Mouse (Mus musculus): ENCODE data around the gene Galk1. TPM values are rescaled to one million over a fixed set of nuclear protein-coding genes. Genes with fewer than 3 reads are reported as not detected.

The Galk1 gene
- polyA plus RNA-seq, 1 experiment from 2014 or later: 70.9 TPM

- no peak for ATAC-seq (ENCODE audit: low FRiP score, low read depth)
- Histone ChIP-seq H3K27ac (replicated peaks) (no peak overlapping the region), H3K36me3 (peaks cover 63% of the 10 kb centered on the region), H3K4me3 (no peak overlapping the region), H3K9ac (no peak overlapping the region), H3K4me2 (no peak overlapping the region), H3K9me3 (no peaks in the 10 kb centered on the region), H3K4me1 (replicated peaks) (no peaks in the 10 kb centered on the region), H3K27me3 (no peaks in the 10 kb centered on the region)
- 84% methylated on average over 9 of the region's 9 CpGs for WGBS
Observed at GRCm38 (mm10) chr11:115962651-115963412, 49.7 kb downstream of the Galk1 start.

GRCm38 (mm10) chr11:115959018-115959417, 53.5 kb downstream of the Galk1 start:
- Histone ChIP-seq H3K4me1 (replicated peaks) (peaks cover 15% of the 10 kb centered on the region), H3K9ac (no peak overlapping the region), H3K27me3 (no peaks in the 10 kb centered on the region), H3K36me3 (peaks cover 39% of the 10 kb centered on the region), H3K9me3 (no peaks in the 10 kb centered on the region), H3K4me3 (no peak overlapping the region), H3K27ac (replicated peaks) (no peak overlapping the region), H3K4me2 (no peak overlapping the region)
- WGBS: 82% methylated on average over 9 of the region's 9 CpGs
- ATAC-seq (ENCODE audit: low FRiP score, low read depth): no peak

Other genes starting within 250 kb of the Galk1 start
- gene Tmem94, start 247.3 kb downstream of the Galk1 start, polyA plus RNA-seq (2015; fragmentation: Nextera tagmentation; extraction: Ambion mirVana): 24.2 and 27.9 TPM in 2 replicates
- 9.9 and 12.2 TPM in 2 replicates for gene Caskin2, start 199.1 kb downstream of the Galk1 start, polyA plus RNA-seq (2015; fragmentation: Nextera tagmentation; extraction: Ambion mirVana)
- gene Tsen54, start 198.0 kb downstream of the Galk1 start, polyA plus RNA-seq (2015; fragmentation: Nextera tagmentation; extraction: Ambion mirVana): 22.3 and 23.6 TPM in 2 replicates
- gene Llgl2, start 188.7 kb downstream of the Galk1 start, polyA plus RNA-seq (2015; fragmentation: Nextera tagmentation; extraction: Ambion mirVana): 1.3 TPM in 2 replicates
- 0.17 and 0.19 TPM in 2 replicates for gene Myo15b, start 154.3 kb downstream of the Galk1 start, polyA plus RNA-seq (2015; fragmentation: Nextera tagmentation; extraction: Ambion mirVana)
- gene Smim5, start 112.8 kb downstream of the Galk1 start, polyA plus RNA-seq (2015; fragmentation: Nextera tagmentation; extraction: Ambion mirVana): 1.9 and 2.2 TPM in 2 replicates
- gene Smim6, start 100.7 kb downstream of the Galk1 start, polyA plus RNA-seq (2015; fragmentation: Nextera tagmentation; extraction: Ambion mirVana): 0.93 and 1.1 TPM in 2 replicates
- gene Sap30bp, start 79.4 kb downstream of the Galk1 start, polyA plus RNA-seq (2015; fragmentation: Nextera tagmentation; extraction: Ambion mirVana): 42.9 and 43.4 TPM in 2 replicates
- 18.7 and 23.8 TPM in 2 replicates for gene Recql5, start 79.2 kb downstream of the Galk1 start, polyA plus RNA-seq (2015; fragmentation: Nextera tagmentation; extraction: Ambion mirVana)
- 1.7 and 1.9 TPM in 2 replicates for gene Itgb4, start 38.0 kb downstream of the Galk1 start, polyA plus RNA-seq (2015; fragmentation: Nextera tagmentation; extraction: Ambion mirVana)
- 1,686 and 1,716 TPM in 2 replicates for gene H3f3b, start 15.2 kb upstream of the Galk1 start, polyA plus RNA-seq (2015; fragmentation: Nextera tagmentation; extraction: Ambion mirVana)
- 32.1 and 37.0 TPM in 2 replicates for gene Unk, start 17.6 kb upstream of the Galk1 start, polyA plus RNA-seq (2015; fragmentation: Nextera tagmentation; extraction: Ambion mirVana)
- 1.0 and 1.6 TPM in 2 replicates for gene Unc13d, start 65.2 kb upstream of the Galk1 start, polyA plus RNA-seq (2015; fragmentation: Nextera tagmentation; extraction: Ambion mirVana)
- 149 and 196 TPM in 2 replicates for gene Wbp2, start 74.3 kb upstream of the Galk1 start, polyA plus RNA-seq (2015; fragmentation: Nextera tagmentation; extraction: Ambion mirVana)
- gene Trim47, start 114.5 kb upstream of the Galk1 start, polyA plus RNA-seq (2015; fragmentation: Nextera tagmentation; extraction: Ambion mirVana): 10.9 and 11.6 TPM in 2 replicates
- gene Trim65, start 118.4 kb upstream of the Galk1 start, polyA plus RNA-seq (2015; fragmentation: Nextera tagmentation; extraction: Ambion mirVana): 3.0 and 4.0 TPM in 2 replicates
- 86.2 and 89.0 TPM in 2 replicates for gene Mrpl38, start 126.1 kb upstream of the Galk1 start, polyA plus RNA-seq (2015; fragmentation: Nextera tagmentation; extraction: Ambion mirVana)
- 55.7 and 59.0 TPM in 2 replicates for gene Fbf1, start 155.4 kb upstream of the Galk1 start, polyA plus RNA-seq (2015; fragmentation: Nextera tagmentation; extraction: Ambion mirVana)
- gene Ten1, start 186.1 kb upstream of the Galk1 start, polyA plus RNA-seq (2015; fragmentation: Nextera tagmentation; extraction: Ambion mirVana): 90.6 and 104 TPM in 2 replicates
- 60.6 and 61.4 TPM in 2 replicates for gene Acox1, start 186.3 kb upstream of the Galk1 start, polyA plus RNA-seq (2015; fragmentation: Nextera tagmentation; extraction: Ambion mirVana)
- 1.0 and 1.1 TPM in 2 replicates for gene Evpl, start 225.4 kb upstream of the Galk1 start, polyA plus RNA-seq (2015; fragmentation: Nextera tagmentation; extraction: Ambion mirVana)

Data from hindbrain, embryonic 15.5 days (tissue).